Mouse (Mus musculus): ENCODE results near the gene Olfr1164. TPM values are rescaled to one million over a fixed set of nuclear protein-coding genes. Genes with fewer than 3 reads are reported as not detected.

Olfr1164 gene
- total RNA-seq (2021), result not detected
- long read RNA-seq, experiment 1, result 0 reads
- long read RNA-seq, experiment 2, result 0 reads

DNA sequence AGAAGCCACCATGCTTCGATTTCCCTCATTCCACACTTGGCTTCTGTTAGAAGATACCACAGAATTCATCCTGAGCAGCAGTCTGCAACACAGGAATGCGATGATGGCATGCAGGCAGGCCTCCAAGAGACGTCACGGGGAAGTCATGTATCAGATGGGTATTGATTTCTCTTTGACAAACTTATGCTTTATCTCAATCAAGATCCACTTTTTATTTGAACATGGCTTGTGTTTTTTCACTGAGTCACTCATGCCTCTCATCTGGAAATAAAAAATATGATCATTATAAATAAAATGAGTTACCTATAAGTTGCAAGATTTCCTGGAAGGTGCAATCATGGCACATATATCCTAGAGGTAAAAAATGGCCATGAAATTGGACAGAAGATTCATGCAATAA is at the start of gene Olfr1164:
Gene Olfr1164, minus strand, starts transcription at position 101 of the 400 bp plus-strand sequence.
- intact Hi-C loops (cut with DNase I; ENCODE audit: low total_unique reads), result no loop called here
- DNase-seq, result no peak

DNA sequence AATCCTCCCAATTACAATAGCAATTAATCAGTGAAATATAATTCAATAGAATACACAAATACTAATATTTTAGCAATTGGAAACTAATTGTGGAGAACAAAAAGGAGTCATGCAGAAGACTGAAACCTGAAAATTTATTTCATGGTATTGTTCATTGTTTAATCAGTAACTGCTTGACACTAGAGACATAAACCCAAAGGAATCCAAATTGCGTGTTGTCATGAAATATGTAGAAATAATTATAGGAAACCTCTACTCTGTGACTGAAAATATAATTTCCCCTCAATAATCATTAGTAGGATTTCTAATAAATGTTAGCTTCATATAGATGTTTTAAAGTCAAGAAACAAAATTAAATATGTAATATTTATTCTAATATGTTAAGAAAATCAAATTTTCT is 34.4 kb upstream of the Olfr1164 start, which contains the start of gene Olfr1166:
Gene Olfr1166, minus strand, starts transcription at position 101 of the 400 bp plus-strand sequence.
- intact Hi-C loops (cut with DNase I; ENCODE audit: low total_unique reads), result no loop called here
- DNase-seq, result no peak

DNA sequence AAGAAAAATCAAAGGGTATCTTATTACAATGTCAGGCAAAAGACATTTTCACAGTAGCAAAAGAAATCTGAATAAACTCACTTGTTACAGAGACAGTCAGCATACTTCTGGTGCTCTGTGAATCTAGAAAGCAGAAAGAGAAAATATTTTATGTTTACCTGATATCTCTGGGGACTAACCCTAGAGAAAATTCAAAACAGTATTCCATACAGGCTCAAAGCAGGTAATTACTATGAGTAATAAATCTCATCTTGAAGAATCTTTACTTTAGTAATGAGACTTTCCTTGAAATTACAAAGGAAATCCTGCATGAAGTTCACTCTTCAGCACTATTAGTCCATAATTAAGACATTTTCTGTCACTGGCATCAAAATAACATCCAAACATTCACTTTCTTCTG is 22.0 kb downstream of the Olfr1164 start, which contains the start of gene Olfr1163:
Gene Olfr1163, minus strand, starts transcription at position 101 of the 400 bp plus-strand sequence.
- no peak for DNase-seq
- intact Hi-C loops (cut with DNase I; ENCODE audit: low total_unique reads), result no loop called here

DNA sequence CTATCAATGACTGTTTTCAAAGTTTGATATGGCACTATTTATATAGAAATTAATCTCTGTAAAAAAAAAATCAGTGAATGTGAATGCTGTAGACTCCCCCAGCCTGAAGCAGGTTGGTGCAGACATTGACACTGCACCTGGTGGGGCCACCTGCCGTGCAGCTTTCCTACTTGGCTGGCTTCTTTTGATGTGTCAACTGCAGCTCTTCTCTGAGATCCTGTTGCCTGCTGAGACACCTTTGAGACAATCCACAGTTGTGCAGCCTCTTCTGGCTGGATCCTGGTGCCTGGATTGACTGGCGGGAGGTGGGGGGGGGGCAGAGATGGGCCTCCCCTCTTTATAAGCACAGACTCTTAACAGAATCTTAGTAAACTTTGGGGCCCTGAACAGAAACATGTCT is 30.2 kb downstream of the Olfr1164 start:
- intact Hi-C loops (cut with DNase I; ENCODE audit: low total_unique reads), result no loop called here
- DNase-seq, result no peak

DNA sequence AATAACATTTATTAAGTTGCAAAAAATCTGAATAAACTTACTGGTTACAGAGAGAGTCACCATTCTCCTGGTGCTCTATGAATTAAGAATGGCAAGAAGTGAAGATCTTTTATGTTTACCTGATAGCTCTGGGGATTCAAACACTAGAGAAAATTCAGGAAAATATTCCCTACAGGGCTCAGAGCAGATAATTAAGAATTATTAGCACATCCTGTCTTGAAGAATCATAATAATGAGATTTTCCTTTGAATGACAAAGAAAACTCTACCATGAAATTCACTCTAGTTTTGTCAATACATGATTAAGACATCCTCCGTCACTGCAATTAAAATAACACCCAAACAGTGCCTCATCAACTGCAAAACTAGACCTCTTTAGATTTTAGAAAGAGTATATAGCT is 42.7 kb downstream of the Olfr1164 start, which contains the start of gene Olfr1162:
Gene Olfr1162, minus strand, starts transcription at position 101 of the 400 bp plus-strand sequence.
- DNase-seq, result no peak
- intact Hi-C loops (cut with DNase I; ENCODE audit: low total_unique reads), result no loop called here

Other genes with a start within 250 kb of the Olfr1164 start
- gene Olfr1150-ps1, start 250.0 kb downstream of the Olfr1164 start, total RNA-seq (2021), result not detected
- not detected for gene Olfr1151, start 238.1 kb downstream of the Olfr1164 start, total RNA-seq (2021)
- not detected for gene Olfr1152, start 227.5 kb downstream of the Olfr1164 start, total RNA-seq (2021)
- gene Olfr1153, start 199.0 kb downstream of the Olfr1164 start, total RNA-seq (2021), result not detected
- gene Olfr1154, start 188.8 kb downstream of the Olfr1164 start, total RNA-seq (2021), result not detected
- not detected for gene Olfr1155, start 148.8 kb downstream of the Olfr1164 start, total RNA-seq (2021)
- not detected for gene Olfr1156, start 140.9 kb downstream of the Olfr1164 start, total RNA-seq (2021)
- gene Olfr1157, start 125.7 kb downstream of the Olfr1164 start, total RNA-seq (2021), result not detected
- not detected for gene Olfr74, start 119.3 kb downstream of the Olfr1164 start, total RNA-seq (2021)
- gene Olfr1158, start 103.9 kb downstream of the Olfr1164 start, total RNA-seq (2021), result not detected
- not detected for gene Olfr1160, start 85.7 kb downstream of the Olfr1164 start, total RNA-seq (2021)
- gene Olfr1161, start 71.2 kb downstream of the Olfr1164 start, total RNA-seq (2021), result not detected
- gene Olfr73, start 56.3 kb downstream of the Olfr1164 start, total RNA-seq (2021), result not detected
- gene Olfr1162, start 42.8 kb downstream of the Olfr1164 start, total RNA-seq (2021), result not detected
- gene Olfr1163, start 22.1 kb downstream of the Olfr1164 start, total RNA-seq (2021), result not detected
- not detected for gene Olfr1166, start 34.3 kb upstream of the Olfr1164 start, total RNA-seq (2021)
- gene Olfr1167, start 61.2 kb upstream of the Olfr1164 start, total RNA-seq (2021), result not detected
- gene Olfr1168, start 87.9 kb upstream of the Olfr1164 start, total RNA-seq (2021), result not detected
- gene Olfr1170, start 134.4 kb upstream of the Olfr1164 start, total RNA-seq (2021), result not detected
- gene Olfr1173, start 185.9 kb upstream of the Olfr1164 start, total RNA-seq (2021), result not detected
- not detected for gene Olfr1174-ps, start 221.2 kb upstream of the Olfr1164 start, total RNA-seq (2021)
- not detected for gene Olfr1175-ps, start 233.2 kb upstream of the Olfr1164 start, total RNA-seq (2021)
- gene Olfr1176, start 242.8 kb upstream of the Olfr1164 start, total RNA-seq (2021), result not detected